Mouse (Mus musculus) left cerebral cortex, adult 2 months (tissue): ENCODE measurements around the gene Arl6ip4. TPM values are rescaled to one million over a fixed set of nuclear protein-coding genes. Genes with fewer than 3 reads are reported as not detected.

Experiments used
- DNase-seq, 2 experiments: peaks; one replicate each; pipeline ENCODE4 v3.0.0; 2021 to 2022; ENCODE audit warnings: low spot score in 2 of 2, mixed read lengths in 1 of 2; ENCODE audit errors: extremely low spot score in 1 of 2
- H3K27ac ChIP-seq: fragments of 200-600 bp; 2 replicates; pipeline ENCODE4 v1.8.1; 2022
- H3K4me3 ChIP-seq: fragments of 200-600 bp; 2 replicates; pipeline ENCODE4 v1.8.1; 2022
- CTCF ChIP-seq: fragments of 200-600 bp; IDR thresholded peaks from 2 replicates; pipeline ENCODE4 v1.8.1; 2022; ENCODE audit warnings: antibody characterized with exemption, mild to moderate bottlenecking, moderate library complexity
- intact Hi-C: fragments of 180-260 bp; cut with DNase I; formaldehyde crosslinking; loops from one replicate; pipeline ENCODE4 v1.15.1; 2025
- total RNA-seq, 2 experiments: library from RNA; stranded (reverse); gene quantifications; 2 replicates each; pipeline ENCODE4 v1.2.3; 2021

The Arl6ip4 gene
- total RNA-seq, 2 experiments from 2014 or later = 46.7 to 52.1 TPM

DNA sequence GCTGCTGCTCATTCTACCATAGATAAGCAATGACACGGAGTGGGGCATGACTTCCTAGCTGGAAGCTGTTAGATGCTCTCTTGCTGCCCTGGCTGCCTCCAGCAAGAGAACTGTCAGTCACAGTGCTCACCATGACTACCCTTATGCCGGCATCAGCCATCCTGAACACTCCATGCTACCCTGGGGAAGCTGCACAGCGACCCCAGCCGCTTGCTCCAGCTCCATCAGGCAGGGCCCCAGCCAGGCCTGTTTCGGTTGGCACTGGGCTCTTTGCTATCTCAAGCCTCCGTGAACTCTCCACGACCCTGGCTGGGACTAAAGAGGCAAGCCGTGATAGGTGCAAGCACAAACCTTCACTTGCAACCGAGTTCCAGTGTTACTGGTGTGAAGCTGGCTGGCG, 45.9 kb downstream of the Arl6ip4 start:
- Histone ChIP-seq H3K4me3 (no peak overlapping the region), H3K27ac (no peak overlapping the region)
- no peak for TF ChIP-seq CTCF
- intact Hi-C loops = loop anchor here (5.0 kb wide), 1 partner anchor 135 kb away; no protein-coding TSS in a partner anchor
- no peak for DNase-seq

DNA sequence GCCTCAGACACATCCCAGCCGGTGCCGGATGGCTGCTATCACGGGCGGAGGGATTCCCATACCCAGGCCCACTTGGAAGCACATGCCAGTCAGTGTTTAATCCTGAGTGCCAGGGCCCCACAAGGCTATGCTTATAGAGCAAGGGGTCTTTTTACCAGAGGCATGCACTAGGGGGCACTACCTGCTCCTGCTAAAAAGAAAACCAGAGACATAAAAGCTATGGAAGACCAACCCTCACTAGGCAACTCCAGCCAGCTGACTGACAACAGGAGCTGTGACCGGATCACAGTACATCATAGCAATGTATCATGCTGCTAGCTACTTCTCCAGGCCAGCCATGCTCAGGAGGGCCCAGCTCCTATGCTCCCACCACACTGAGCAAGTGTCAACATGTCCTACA, 46.7 kb downstream of the Arl6ip4 start:
- TF ChIP-seq CTCF = peak; percentile 69
- intact Hi-C loops = loop anchor here (5.0 kb wide), 1 partner anchor 135 kb away; no protein-coding TSS in a partner anchor
- no peak overlapping the region for H3K4me3 ChIP-seq
- DNase-seq = peak in 1 of 2 experiments; percentile 59
- H3K27ac ChIP-seq = peak overlapping the region; percentile 53; the same call in 1 of the 2 replicates

DNA sequence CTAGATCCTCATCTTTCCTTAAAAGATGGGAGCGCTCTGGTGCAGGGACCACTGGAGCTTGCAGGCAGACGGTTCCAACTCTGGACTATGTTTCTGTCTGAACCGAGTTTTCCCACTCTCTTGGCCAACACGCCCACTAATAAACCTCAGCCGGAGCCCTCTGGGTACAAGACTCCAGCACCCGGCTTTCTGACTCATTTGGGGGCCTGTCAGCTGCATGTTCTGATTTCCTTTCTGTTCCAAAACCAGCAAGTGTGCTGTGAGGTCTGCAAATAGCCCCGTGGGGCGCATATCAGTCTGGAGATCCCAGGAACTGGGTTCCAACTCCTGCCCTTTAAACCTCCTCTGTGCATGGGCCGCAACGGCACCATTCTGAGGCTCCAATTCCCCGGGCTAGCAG, 47.6 kb downstream of the Arl6ip4 start:
- no peak for TF ChIP-seq CTCF
- Histone ChIP-seq H3K4me3 (no peak overlapping the region), H3K27ac (peak overlapping the region; percentile 63; the same call in 1 of the 2 replicates)
- intact Hi-C loops = loop anchor here (5.0 kb wide), 1 partner anchor 134 kb away; no protein-coding TSS in a partner anchor
- DNase-seq = no peak

DNA sequence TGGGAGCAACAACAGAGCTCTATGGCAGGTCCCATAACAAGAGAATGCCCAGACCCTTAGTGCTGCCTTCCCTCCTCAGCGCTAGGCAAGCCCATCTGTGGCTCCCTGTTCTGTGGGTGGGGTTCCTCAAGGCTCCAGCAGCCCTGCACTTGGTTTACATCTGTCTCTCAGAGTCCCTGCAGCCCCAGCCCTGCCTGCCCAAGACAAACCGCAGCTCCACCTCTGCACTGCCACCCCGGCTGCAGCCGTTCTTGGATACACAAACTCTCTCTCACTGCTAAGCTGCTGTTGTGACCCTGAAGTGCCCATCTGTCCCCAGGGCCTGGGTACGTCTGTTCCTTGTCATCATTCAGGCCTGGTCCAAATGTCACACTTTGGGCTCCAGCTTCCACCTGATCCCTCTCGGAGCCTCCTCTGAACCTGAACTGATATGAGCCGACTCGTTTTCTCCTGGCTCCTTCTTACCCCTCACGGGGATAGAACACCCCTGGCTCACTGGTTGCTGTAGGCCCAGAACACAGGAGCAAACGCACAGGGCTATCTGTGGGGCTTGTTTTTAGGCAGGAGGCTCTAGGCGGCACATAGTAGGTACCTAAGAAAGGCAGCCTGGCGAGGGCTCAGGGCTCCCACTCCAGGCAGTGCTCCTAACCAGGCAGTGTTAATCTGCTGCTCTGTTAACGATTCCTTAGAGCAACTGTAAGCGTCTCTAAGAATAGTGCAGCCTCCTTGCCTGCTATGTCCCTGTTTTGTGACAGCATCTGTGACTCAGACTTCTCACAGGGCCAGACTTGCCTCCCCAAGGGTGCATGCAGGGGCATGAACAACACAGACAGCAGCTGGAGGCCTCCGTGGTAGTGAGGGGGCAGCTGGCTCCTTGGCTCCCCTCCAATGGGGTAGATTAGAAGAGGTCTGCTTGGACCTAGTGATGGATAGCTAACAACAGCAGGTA, 50.0 kb downstream of the Arl6ip4 start:
- intact Hi-C loops = loop anchor here (1.0 to 2.0 kb wide), 2 partner anchors 19 to 87 kb away; no protein-coding TSS in a partner anchor
- peak; percentile 49 to 52 for DNase-seq

DNA sequence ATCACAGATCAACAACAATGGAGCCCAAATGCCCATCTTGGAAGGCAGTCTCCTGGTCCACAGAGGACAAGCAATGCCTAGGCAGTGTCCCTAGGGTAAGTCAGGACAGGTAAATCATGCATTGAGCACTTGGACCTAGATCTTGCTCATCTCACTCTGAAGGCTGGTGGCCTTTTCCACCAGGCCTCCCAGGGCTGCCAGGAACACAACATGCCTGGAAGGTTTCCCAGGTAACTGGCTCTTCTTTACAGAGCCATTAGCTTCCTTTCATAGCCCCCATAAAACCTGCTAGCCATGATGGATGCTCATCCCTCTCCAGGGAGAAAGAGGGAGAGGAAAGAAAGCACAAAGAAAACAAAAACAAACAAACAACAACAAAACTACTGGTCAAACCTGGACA, 50.9 kb downstream of the Arl6ip4 start:
- DNase-seq = no peak
- intact Hi-C loops = loop anchor here (1.0 to 2.0 kb wide), 2 partner anchors 18 to 87 kb away; no protein-coding TSS in a partner anchor
- TF ChIP-seq CTCF = no peak
- no peak overlapping the region for H3K4me3 ChIP-seq
- H3K27ac ChIP-seq = peak overlapping the region; percentile 69; the same call in 1 of the 2 replicates

More for the DNA sequence above, 50.0 kb downstream of the Arl6ip4 start:
- H3K4me3 ChIP-seq = no peak overlapping the region
- H3K27ac ChIP-seq = peak overlapping the region; percentile 69
- TF ChIP-seq CTCF = no peak

DNA sequence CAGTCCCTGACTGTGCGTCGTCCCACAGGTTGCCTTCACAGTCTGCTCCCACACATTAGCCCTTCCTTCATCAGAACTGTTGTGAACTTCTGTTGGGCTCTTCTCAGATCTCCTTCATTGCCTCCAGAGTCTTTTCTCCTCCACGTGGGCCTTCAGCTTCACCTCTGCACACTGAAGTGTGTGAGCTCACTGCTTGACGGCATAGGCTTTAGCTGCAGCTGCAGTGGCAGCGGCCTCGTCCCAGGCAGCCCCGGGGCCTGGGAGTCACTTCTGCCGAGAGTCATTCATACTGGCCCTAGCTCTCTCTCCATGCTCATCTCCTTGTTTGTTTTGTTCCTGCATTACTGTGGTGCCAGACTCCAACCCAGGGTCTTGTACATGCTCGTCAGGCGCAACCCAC, 51.7 kb downstream of the Arl6ip4 start:
- no peak for DNase-seq
- Histone ChIP-seq H3K27ac (peak overlapping the region; percentile 4; the same call in 1 of the 2 replicates), H3K4me3 (no peak overlapping the region)
- TF ChIP-seq CTCF = no peak
- intact Hi-C loops = loop anchor here (2.0 kb wide), 1 partner anchor 17 kb away; no protein-coding TSS in a partner anchor

Other genes with a start within 250 kb of the Arl6ip4 start
- gene Hcar1, start 236.1 kb upstream of the Arl6ip4 start, total RNA-seq = 1 to 10 TPM; 1.5 TPM
- 10 to 100 TPM; 66.0 to 68.7 TPM for gene Denr, start 208.9 kb upstream of the Arl6ip4 start, total RNA-seq
- gene Gm43518, start 188.7 kb upstream of the Arl6ip4 start, total RNA-seq = 1 to 10 TPM in 1 of 2 experiments, under 1 TPM in 1; 0.63 to 1.1 TPM
- gene Ccdc62, start 185.4 kb upstream of the Arl6ip4 start, total RNA-seq = 1 to 10 TPM; 2.9 to 4.1 TPM
- gene Hip1r, start 142.5 kb upstream of the Arl6ip4 start, total RNA-seq = 10 to 100 TPM; 68.3 to 74.2 TPM
- 10 to 100 TPM; 46.1 to 47.3 TPM for gene Vps37b, start 83.8 kb upstream of the Arl6ip4 start, total RNA-seq
- gene Abcb9, start 20.3 kb upstream of the Arl6ip4 start, total RNA-seq = 10 to 100 TPM; 55.0 to 57.3 TPM
- 10 to 100 TPM; 35.4 to 39.1 TPM for gene Ogfod2, start 3.8 kb upstream of the Arl6ip4 start, total RNA-seq
- 100 to 1,000 TPM; 317 to 336 TPM for gene Pitpnm2, start 133.7 kb downstream of the Arl6ip4 start, total RNA-seq
- 10 to 100 TPM; 20.9 to 23.1 TPM for gene Mphosph9, start 211.9 kb downstream of the Arl6ip4 start, total RNA-seq
- 10 to 100 TPM; 13.2 to 13.6 TPM for gene 2810006K23Rik, start 212.0 kb downstream of the Arl6ip4 start, total RNA-seq
- gene Cdk2ap1, start 247.0 kb downstream of the Arl6ip4 start, total RNA-seq = 100 to 1,000 TPM; 163 to 170 TPM